Mouse (Mus musculus): ENCODE data around the gene Polr1c. TPM values are rescaled to one million over a fixed set of nuclear protein-coding genes. Genes with fewer than 3 reads are reported as not detected.

Gene Polr1c
- polyA plus RNA-seq, 1 experiment from 2014 or later: 125 TPM

MicroRNAs within 50 kb of the gene (microRNA counts, 519-probe panel; counts per million panel counts)
- microRNA mmu-miR-693-3p (188 counts per million, percentile 57 among the panel's probes with 10 or more counts), microRNA mmu-miR-693-5p (188 counts per million, percentile 57 among the panel's probes with 10 or more counts)

Small RNA genes lying within 50 kb of the gene (microRNA-seq; reads per million reads assigned to microRNA genes)
- gene Mir693: 2.4 reads per million

Other genes starting within 250 kb of the Polr1c start
- gene Vegfa, start 215.7 kb downstream of the Polr1c start, polyA plus RNA-seq (2016; fragmentation: Nextera tagmentation; extraction: Ambion mirVana): 2.1 and 2.3 TPM in 2 replicates
- 152 and 154 TPM in 2 replicates for gene Mrps18a, start 137.1 kb downstream of the Polr1c start, polyA plus RNA-seq (2016; fragmentation: Nextera tagmentation; extraction: Ambion mirVana)
- 9.8 and 10.2 TPM in 2 replicates for gene Rsph9, start 103.8 kb downstream of the Polr1c start, polyA plus RNA-seq (2016; fragmentation: Nextera tagmentation; extraction: Ambion mirVana)
- 36.6 and 41.0 TPM in 2 replicates for gene Mad2l1bp, start 94.5 kb downstream of the Polr1c start, polyA plus RNA-seq (2016; fragmentation: Nextera tagmentation; extraction: Ambion mirVana)
- gene Gtpbp2, start 87.0 kb downstream of the Polr1c start, polyA plus RNA-seq (2016; fragmentation: Nextera tagmentation; extraction: Ambion mirVana): 33.8 and 34.9 TPM in 2 replicates
- 15.1 and 15.7 TPM in 2 replicates for gene Polh, start 45.4 kb downstream of the Polr1c start, polyA plus RNA-seq (2016; fragmentation: Nextera tagmentation; extraction: Ambion mirVana)
- 72.7 and 77.6 TPM in 2 replicates for gene Xpo5, start 45.3 kb downstream of the Polr1c start, polyA plus RNA-seq (2016; fragmentation: Nextera tagmentation; extraction: Ambion mirVana)
- 66.6 and 70.6 TPM in 2 replicates for gene Yipf3, start within 50 bp of the Polr1c start, polyA plus RNA-seq (2016; fragmentation: Nextera tagmentation; extraction: Ambion mirVana)
- 0.67 and 0.86 TPM in 2 replicates for gene Lrrc73, start 5.5 kb upstream of the Polr1c start, polyA plus RNA-seq (2016; fragmentation: Nextera tagmentation; extraction: Ambion mirVana)
- gene Tjap1, start 35.0 kb upstream of the Polr1c start, polyA plus RNA-seq (2016; fragmentation: Nextera tagmentation; extraction: Ambion mirVana): 60.2 and 62.6 TPM in 2 replicates
- gene Dlk2, start 49.4 kb upstream of the Polr1c start, polyA plus RNA-seq (2016; fragmentation: Nextera tagmentation; extraction: Ambion mirVana): 1.5 and 2.0 TPM in 2 replicates
- 6.3 and 6.6 TPM in 2 replicates for gene Abcc10, start 80.3 kb upstream of the Polr1c start, polyA plus RNA-seq (2016; fragmentation: Nextera tagmentation; extraction: Ambion mirVana)
- gene Zfp318, start 135.7 kb upstream of the Polr1c start, polyA plus RNA-seq (2016; fragmentation: Nextera tagmentation; extraction: Ambion mirVana): 10.5 and 12.6 TPM in 2 replicates
- gene Crip3, start 180.9 kb upstream of the Polr1c start, polyA plus RNA-seq (2016; fragmentation: Nextera tagmentation; extraction: Ambion mirVana): 0.77 TPM in 1 of 2 replicates, not detected in the other
- gene Slc22a7, start 190.4 kb upstream of the Polr1c start, polyA plus RNA-seq (2016; fragmentation: Nextera tagmentation; extraction: Ambion mirVana): not detected in 2 replicates
- gene Ttbk1, start 239.6 kb upstream of the Polr1c start, polyA plus RNA-seq (2016; fragmentation: Nextera tagmentation; extraction: Ambion mirVana): 0.67 and 0.80 TPM in 2 replicates
- gene Dnph1, start 248.7 kb upstream of the Polr1c start, polyA plus RNA-seq (2016; fragmentation: Nextera tagmentation; extraction: Ambion mirVana): 79.9 and 81.6 TPM in 2 replicates

Measured in embryonic facial prominence, embryonic 10.5 days (tissue).